Mouse (Mus musculus) right cerebral cortex, postnatal 36 days (tissue): ENCODE results near the gene Ferd3l.

Experiments used
- DNase-seq, 2 experiments: peaks; one replicate each; pipeline ENCODE4 v3.0.0; 2022; ENCODE audit warnings: low spot score in 2 of 2, mixed read lengths in 1 of 2

Gene Ferd3l

GRCm38 (mm10) chr12:33965661-33966360 is 37.6 kb downstream of the Ferd3l start:
- DNase-seq: no peak

GRCm38 (mm10) chr12:33966490-33967415 is 38.5 kb downstream of the Ferd3l start:
- DNase-seq: no peak

- no peak for DNase-seq
These were observed 39.3 kb downstream of the Ferd3l start for GRCm38 (mm10) chr12:33967514-33967913.

GRCm38 (mm10) chr12:33968041-33968897 is 40.0 kb downstream of the Ferd3l start:
- no peak for DNase-seq

DNA sequence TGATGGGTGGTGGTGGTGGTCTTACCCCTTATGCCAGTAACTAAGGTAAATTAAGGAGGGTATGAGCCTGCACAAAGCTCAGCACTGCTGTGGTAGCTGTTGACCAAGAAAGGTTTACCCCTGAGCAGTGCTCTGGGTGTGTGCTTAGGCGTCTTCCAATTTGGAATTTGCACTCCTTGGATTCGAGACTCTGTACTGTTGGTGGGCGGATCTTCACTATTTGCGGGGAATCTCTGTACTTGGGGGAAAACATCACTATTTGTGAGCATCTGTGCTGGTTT is 40.6 kb downstream of the Ferd3l start:
- DNase-seq: no peak
